Mouse (Mus musculus) 3134 (cell line): ENCODE data around the gene Pkd1l2.
A peak's percentile ranks its signal among the peaks of the same experiment; 100 is the strongest.

ENCODE experiments used
- DNase-seq: peaks from one replicate; pipeline ENCODE4 v3.0.0-alpha.2; 2011; ENCODE audit warnings: low spot score; ENCODE audit not compliant: insufficient read length; ENCODE audit errors: extremely low read depth

Gene Pkd1l2

GRCm38 (mm10) chr8:117082399-117082872, at the start of gene Pkd1l2:
Gene Pkd1l2 (minus strand): TSS chr8:117082449.
- DNase-seq: no peak

- no peak for DNase-seq
Observed at GRCm38 (mm10) chr8:117127063-117127462, 44.8 kb upstream of the Pkd1l2 start.

GRCm38 (mm10) chr8:117126411-117126810, 44.2 kb upstream of the Pkd1l2 start:
- no peak for DNase-seq

- DNase-seq: no peak
Observed at GRCm38 (mm10) chr8:117125854-117126253, 43.6 kb upstream of the Pkd1l2 start.

GRCm38 (mm10) chr8:117123850-117124633, 41.8 kb upstream of the Pkd1l2 start:
- DNase-seq: no peak

- no peak for DNase-seq
Observed at GRCm38 (mm10) chr8:117121277-117121676, 39.0 kb upstream of the Pkd1l2 start.

GRCm38 (mm10) chr8:117118409-117118808, 36.2 kb upstream of the Pkd1l2 start:
- DNase-seq: no peak

GRCm38 (mm10) chr8:117116534-117116933, 34.3 kb upstream of the Pkd1l2 start:
- DNase-seq: no peak

GRCm38 (mm10) chr8:117115676-117116446, 33.6 kb upstream of the Pkd1l2 start:
- DNase-seq: no peak

- no peak for DNase-seq
Observed at GRCm38 (mm10) chr8:117115094-117115493, 32.8 kb upstream of the Pkd1l2 start.

- no peak for DNase-seq
Observed at GRCm38 (mm10) chr8:117112261-117112660, 30.0 kb upstream of the Pkd1l2 start.

GRCm38 (mm10) chr8:117111641-117112040, 29.4 kb upstream of the Pkd1l2 start:
- DNase-seq: no peak

- peak; percentile 29 for DNase-seq
Observed at GRCm38 (mm10) chr8:117109801-117110390, 27.6 kb upstream of the Pkd1l2 start.

- no peak for DNase-seq
Observed at GRCm38 (mm10) chr8:117109018-117109711, 26.9 kb upstream of the Pkd1l2 start.

GRCm38 (mm10) chr8:117107533-117107932, 25.3 kb upstream of the Pkd1l2 start:
- DNase-seq: no peak

GRCm38 (mm10) chr8:117097564-117098191, 15.4 kb upstream of the Pkd1l2 start:
- DNase-seq: no peak

GRCm38 (mm10) chr8:117097051-117097563, 14.9 kb upstream of the Pkd1l2 start:
- no peak for DNase-seq

- DNase-seq: no peak
Observed at GRCm38 (mm10) chr8:117095647-117096046, 13.4 kb upstream of the Pkd1l2 start, which contains the start of gene Bco1. Gene Bco1 (plus strand): TSS chr8:117095854.

GRCm38 (mm10) chr8:117094053-117094452, 11.8 kb upstream of the Pkd1l2 start:
- no peak for DNase-seq

GRCm38 (mm10) chr8:117089802-117090201, 7.6 kb upstream of the Pkd1l2 start:
- no peak for DNase-seq
